Mouse (Mus musculus) yolk sac, embryonic 10.5 days (tissue): ENCODE data around the gene Man2a1.

ENCODE experiments used
- DNase-seq: peaks from one replicate; pipeline ENCODE4 v3.0.0-alpha.2; 2017; ENCODE audit warnings: low spot score

The Man2a1 gene

DNA sequence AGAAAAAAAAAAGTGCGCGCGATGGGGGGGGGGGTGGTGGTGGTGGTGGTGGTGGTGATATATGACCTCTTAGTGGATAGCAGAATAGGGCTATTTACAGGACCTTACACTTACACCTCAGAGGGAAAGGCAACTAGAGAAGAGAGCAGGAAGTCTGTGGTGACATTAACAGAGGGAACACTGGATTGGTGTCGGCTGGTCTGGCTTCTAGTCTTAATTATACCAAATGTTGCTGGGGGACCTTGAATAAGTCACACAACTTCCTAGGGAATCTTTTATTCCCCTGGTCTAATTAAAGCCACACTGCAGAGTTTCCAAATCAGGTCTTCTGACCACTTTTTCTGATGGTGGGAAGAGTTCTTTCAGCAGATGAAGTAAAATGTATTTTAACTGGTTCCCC lies 163.0 kb downstream of the Man2a1 start:
- no peak for DNase-seq

DNA sequence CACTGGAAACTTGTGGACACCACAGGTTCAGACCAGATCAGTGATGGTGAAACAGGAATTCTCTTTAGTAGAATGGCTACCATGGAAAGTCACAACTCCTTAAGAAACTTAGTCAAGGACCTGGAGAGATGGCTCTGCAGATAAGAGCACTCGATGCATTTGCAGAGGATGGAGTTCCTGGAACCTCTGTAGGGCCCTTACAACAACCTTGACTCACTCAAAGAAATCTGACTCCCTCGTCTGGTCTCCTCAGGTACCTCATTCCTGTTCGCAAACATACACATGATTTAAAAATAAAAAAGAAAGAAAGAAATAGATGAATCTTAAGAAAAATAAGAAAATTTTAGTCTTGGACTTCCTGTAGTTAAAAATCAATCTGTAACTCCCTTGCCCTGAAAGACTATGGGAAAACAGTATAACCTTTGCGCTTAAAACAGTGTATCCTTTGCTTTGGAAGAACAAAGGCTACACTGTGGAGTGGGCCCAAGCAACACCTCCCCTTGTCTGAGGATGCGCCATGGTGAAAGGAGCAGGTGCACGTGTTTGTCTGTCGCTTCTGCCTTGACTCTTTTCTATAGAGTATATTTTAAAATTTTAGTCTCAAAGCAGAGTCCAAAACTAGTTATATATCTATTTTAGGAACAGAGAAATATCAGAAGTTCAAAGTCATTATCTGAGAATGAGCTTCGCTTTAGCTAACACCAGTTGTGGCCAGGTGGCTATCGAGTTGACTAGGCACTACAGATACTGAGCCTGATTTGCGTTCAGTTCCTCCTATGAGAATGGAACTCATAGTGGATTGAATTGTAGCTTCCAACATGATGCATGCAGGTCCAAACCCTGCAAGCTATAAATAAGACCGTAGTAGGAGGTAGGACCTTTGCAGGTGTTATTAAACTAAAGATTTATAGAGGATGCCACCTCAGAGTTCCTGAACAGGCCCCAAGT lies 163.9 kb downstream of the Man2a1 start:
- DNase-seq, result no peak

DNA sequence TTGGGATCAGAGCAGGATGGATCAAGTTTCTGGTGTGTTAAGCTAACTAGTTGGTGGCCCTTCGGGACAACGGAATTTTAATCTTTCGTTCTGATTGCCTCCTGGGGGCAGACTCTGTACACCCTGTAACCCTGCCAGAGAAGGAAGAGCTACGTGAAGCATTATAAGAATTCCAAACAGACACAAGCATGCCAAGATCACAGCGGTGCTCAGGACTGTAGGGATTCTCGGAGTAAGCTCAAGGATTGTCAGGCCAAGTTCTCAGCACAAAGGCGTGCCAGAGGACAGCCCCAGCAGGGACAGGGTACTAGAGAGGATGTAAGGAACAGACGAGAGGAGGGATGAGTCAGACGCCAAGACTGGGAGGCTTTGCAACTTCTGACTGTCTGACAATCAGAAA lies 164.8 kb downstream of the Man2a1 start:
- no peak for DNase-seq

GRCm38 (mm10) chr17:64766507-64766906 lies 166.0 kb downstream of the Man2a1 start:
- no peak for DNase-seq

DNA sequence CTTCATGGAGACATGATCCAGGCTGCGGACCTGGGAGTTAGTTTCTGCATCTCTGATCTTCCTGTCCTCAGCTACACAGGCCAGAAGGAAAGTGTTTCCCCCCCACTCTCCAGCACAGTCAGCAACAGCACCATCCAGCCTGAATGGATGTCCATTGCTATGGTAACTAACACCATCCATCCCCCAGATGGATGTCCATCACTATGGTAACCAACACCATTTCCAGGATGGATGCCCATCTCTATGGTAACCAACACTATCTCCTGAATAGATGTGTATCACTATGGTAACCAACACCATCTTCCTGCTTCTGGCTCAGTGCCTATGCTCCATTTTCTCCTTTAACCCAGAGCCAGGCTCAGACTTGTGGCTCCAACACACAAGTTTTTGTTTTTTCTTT lies 169.7 kb downstream of the Man2a1 start:
- no peak for DNase-seq

DNA sequence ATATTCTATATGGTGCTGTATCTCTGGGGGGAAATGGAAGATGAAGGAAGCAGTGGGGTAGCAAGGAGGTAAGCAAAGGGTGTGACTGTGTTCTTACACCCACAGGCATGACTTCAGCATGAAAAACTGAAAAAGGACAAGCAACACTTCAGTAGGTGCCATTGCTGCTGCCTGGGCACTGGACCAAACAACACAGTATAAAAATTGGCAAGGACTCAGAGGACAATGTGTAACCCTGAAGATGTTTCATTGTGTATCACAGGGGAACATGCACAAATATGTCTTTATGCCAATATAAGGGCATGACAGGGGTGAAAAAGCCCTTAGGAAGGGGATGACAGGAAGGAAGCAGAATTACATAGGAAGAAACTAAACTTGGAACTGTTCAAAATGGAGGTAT lies 172.1 kb downstream of the Man2a1 start:
- no peak for DNase-seq

- no peak for DNase-seq
Observed at GRCm38 (mm10) chr17:64774218-64774617, 173.7 kb downstream of the Man2a1 start.

GRCm38 (mm10) chr17:64778300-64778699 lies 177.8 kb downstream of the Man2a1 start:
- no peak for DNase-seq

DNA sequence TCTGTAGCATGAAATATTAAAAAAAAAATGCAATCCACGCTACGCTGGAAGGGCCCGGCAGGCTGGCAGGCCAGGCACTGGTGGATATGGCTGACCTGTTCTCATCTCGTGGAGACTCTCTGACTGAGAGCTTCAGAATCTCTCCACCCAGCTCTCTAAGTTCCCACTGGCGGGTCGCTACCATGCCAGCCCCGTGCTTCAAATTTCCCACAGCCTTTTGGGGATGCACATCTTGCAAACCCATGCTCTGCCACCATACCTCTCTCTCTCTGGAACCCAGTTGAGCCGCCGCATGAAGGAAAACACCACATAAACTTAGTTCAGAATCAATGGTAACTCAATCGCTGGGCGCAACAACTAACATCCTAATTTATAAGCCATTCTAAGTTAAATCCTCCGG lies 178.2 kb downstream of the Man2a1 start:
- no peak for DNase-seq

DNA sequence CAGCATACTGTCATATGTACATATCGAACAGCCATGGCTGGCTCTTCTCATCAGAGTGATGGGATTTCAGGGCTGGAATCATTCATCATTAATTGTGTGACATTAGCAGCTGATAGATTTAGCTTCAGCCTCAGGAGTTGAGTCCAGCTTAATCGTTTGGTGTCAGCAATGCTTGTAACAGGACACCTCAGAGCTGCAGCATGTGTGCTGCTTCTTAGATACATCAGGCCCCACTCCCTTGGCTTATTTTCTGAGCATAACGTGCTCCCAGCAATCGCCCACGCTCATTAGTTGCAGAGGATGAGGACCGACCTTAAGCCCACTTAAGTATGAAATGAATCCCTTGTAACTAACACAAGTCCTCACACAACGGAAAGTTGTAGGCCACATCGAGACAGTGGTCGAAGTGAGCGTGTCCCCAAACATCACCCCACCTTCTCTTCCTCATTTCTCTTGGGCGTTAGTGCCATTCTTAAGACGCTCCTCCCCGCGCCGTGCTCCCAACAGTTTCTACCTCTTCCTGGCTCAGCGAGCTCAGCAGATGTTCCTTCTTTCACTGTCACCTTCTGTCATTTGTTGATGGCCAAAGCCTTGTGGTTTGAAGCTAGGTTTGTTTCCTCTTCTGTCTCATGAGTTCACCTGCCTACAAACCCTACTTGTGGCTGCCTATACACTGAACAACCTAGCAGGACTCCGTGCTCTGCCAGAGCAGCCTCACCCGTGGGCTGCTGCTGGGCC lies 180.4 kb downstream of the Man2a1 start:
- no peak for DNase-seq

DNA sequence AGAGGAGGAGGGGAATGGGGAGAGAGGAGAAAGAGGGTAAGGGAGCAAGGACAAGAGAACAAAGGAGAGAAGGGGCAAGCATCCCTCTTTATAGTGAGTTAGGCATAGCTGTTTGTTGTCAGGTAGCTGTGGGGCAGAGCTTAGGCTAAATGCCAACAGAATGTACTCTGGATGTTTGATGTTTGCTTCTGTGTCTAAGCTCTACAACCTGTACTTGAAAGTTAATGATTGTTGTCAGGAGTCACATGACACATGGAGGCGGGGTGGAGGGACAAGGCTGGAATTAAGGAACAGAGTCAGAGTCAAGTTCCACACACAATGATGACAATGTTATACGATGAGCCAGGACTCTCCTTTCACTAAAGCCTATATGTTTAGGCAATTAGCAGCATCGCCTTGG lies 181.8 kb downstream of the Man2a1 start:
- DNase-seq, result no peak

GRCm38 (mm10) chr17:64785961-64786360 lies 185.4 kb downstream of the Man2a1 start:
- DNase-seq, result no peak

- DNase-seq, result no peak
Observed at GRCm38 (mm10) chr17:64788301-64788700, 187.8 kb downstream of the Man2a1 start.

DNA sequence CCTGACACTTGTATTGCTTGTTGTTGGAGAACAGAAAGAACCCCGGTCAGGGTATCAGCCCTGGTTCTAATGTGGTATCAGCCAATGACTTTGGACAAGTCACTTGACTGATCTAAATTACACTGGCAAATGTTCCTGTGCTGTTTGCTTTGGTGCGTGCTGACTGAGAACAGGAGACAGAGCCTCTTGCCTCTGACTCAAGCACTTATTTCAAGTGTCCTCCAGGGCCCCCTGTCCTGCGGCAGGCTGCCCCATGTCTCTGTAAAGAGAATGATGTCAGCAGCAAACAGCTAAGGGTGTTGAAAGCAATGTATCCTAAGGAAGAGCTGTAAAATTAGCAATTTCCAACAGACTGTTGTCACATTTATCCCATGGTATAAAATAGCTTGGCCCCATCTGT lies 188.6 kb downstream of the Man2a1 start:
- no peak for DNase-seq

DNA sequence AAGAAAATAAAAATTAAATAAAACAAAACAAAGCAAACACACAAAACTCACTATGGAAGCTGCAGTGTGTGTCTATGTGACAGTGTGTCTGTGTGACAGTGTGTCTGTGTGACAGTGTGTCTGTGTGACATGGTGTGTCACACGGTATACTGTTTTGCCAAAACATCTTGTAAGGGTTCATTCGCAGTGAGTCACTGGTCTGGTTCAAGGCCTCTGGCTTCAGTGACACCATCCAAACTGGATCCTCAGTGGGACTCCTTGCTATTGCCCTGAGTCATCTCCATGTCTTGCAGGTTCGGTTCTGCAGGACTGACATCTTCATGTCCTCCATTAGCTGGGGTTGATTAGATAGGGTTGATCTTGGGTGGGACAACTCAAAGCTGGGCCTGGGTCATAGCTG lies 191.5 kb downstream of the Man2a1 start:
- DNase-seq, result no peak

GRCm38 (mm10) chr17:64792623-64793022 lies 192.1 kb downstream of the Man2a1 start:
- no peak for DNase-seq

GRCm38 (mm10) chr17:64802168-64802955 lies 201.8 kb downstream of the Man2a1 start:
- DNase-seq, result peak; percentile 14

GRCm38 (mm10) chr17:64802956-64803275 lies 202.4 kb downstream of the Man2a1 start:
- no peak for DNase-seq
